Mouse (Mus musculus) ES-E14 (cell line): ENCODE measurements around the gene Ube2g2. TPM values are rescaled to one million over a fixed set of nuclear protein-coding genes. Genes with fewer than 3 reads are reported as not detected.
A peak's percentile ranks its signal among the peaks of the same experiment; 100 is the strongest.

Source experiments
- DNase-seq: peaks from one replicate; pipeline ENCODE4 v3.0.0-alpha.2; 2013; ENCODE audit warnings: low read depth, low spot score
- H3K27ac ChIP-seq: 2 replicates; pipeline ENCODE4 v1.5.1; 2012; ENCODE audit warnings: low read depth, mild to moderate bottlenecking, low read length, moderate library complexity, mixed read lengths; ENCODE audit not compliant: poor library complexity, insufficient read depth, severe bottlenecking
- H3K36me3 ChIP-seq: 2 replicates; pipeline ENCODE4 v1.6.1; 2012; ENCODE audit warnings: mild to moderate bottlenecking, low read length, moderate library complexity, mixed read lengths; ENCODE audit not compliant: control insufficient read depth, poor library complexity, insufficient read depth, severe bottlenecking
- H3K4me1 ChIP-seq, 2 experiments: fragments of 150-350 bp in 1 of 2; sonication (generic) in 1 of 2; 2 replicates each; pipeline ENCODE4 v1.6.1; 2012; ENCODE audit warnings: low read length in 2 of 2, mild to moderate bottlenecking in 1 of 2, mixed read lengths in 1 of 2; ENCODE audit not compliant: control insufficient read depth in 2 of 2, insufficient read depth in 2 of 2, poor library complexity in 1 of 2
- H3K4me3 ChIP-seq, 2 experiments: fragments of 150-350 bp in 1 of 2; sonication (generic) in 1 of 2; 2 replicates each; pipeline ENCODE4 v1.5.1; 2012; ENCODE audit warnings: low read length in 2 of 2, low read depth in 1 of 2, mild to moderate bottlenecking in 1 of 2, mixed read lengths in 1 of 2; ENCODE audit not compliant: insufficient read depth in 1 of 2, poor library complexity in 1 of 2, severe bottlenecking in 1 of 2
- H3K9ac ChIP-seq: 2 replicates; pipeline ENCODE4 v1.6.1; 2012; ENCODE audit warnings: low read depth, mild to moderate bottlenecking, low read length, mixed read lengths; ENCODE audit not compliant: poor library complexity, insufficient read depth, severe bottlenecking
- H3K9me3 ChIP-seq: fragments of 150-350 bp; sonication (generic); 2 replicates; pipeline ENCODE4 v1.6.1; 2012; ENCODE audit warnings: low read depth, mild to moderate bottlenecking, low read length; ENCODE audit not compliant: control insufficient read depth, insufficient read depth
- CHD2 ChIP-seq: IDR thresholded peaks from 2 replicates; pipeline ENCODE4 v1.6.1; 2014; ENCODE audit warnings: mild to moderate bottlenecking, low read depth, low read length, inconsistent platforms
- HCFC1 ChIP-seq: IDR thresholded peaks from 2 replicates; pipeline ENCODE4 v1.6.1; 2012; ENCODE audit warnings: low read length, inconsistent platforms, borderline replicate concordance; ENCODE audit not compliant: insufficient read depth
- MAFK ChIP-seq: IDR thresholded peaks from 2 replicates; pipeline ENCODE4 v1.6.1; 2014; ENCODE audit warnings: mild to moderate bottlenecking, low read depth, low read length, inconsistent platforms; ENCODE audit not compliant: insufficient read depth
- ZC3H11A ChIP-seq: IDR thresholded peaks from 2 replicates; pipeline ENCODE4 v1.6.1; 2012; ENCODE audit warnings: low read depth, mild to moderate bottlenecking, inconsistent platforms, low read length, borderline replicate concordance
- ZNF384 ChIP-seq: IDR thresholded peaks from 2 replicates; pipeline ENCODE4 v1.6.1; 2012; ENCODE audit warnings: low read depth, low read length, inconsistent platforms
- in situ Hi-C, 2 experiments: fragments of 600-800 bp; cut with MboI; formaldehyde crosslinking; loops; one replicate each; pipeline ENCODE4 v1.15.1; 2025; ENCODE audit warnings: low sequenced_read_pairs in 2 of 2, inconsistent platforms in 1 of 2; ENCODE audit not compliant: unreplicated experiment in 2 of 2
- total RNA-seq: library from RNA; depleted of rRNA; stranded (reverse); fragments of 300-350 nt; gene quantifications from 2 replicates; pipeline ENCODE4 v1.2.3, GENCODE M21; 2012

Ube2g2 gene
- total RNA-seq, 1 experiment = 32.7 TPM

GRCm38 (mm10) chr10:77591546-77591945, 30.5 kb upstream of the Ube2g2 start:
- no peak overlapping the region for H3K4me3 ChIP-seq
- no peak overlapping the region for H3K27ac ChIP-seq
- peaks cover 6 to 23% of the 10 kb centered on the region in 2 experiments; a peak in 3 of 4 replicates for H3K4me1 ChIP-seq
- no peak overlapping the region for H3K9ac ChIP-seq
- no peaks in the 10 kb centered on the region for H3K9me3 ChIP-seq
- in situ Hi-C loops = no loop called here
- TF ChIP-seq ZNF384 = no peak
- TF ChIP-seq HCFC1 = no peak
- TF ChIP-seq ZC3H11A = no peak
- no peak for TF ChIP-seq MAFK
- TF ChIP-seq CHD2 = no peak
- H3K36me3 ChIP-seq = peaks cover 34% of the 10 kb centered on the region
- no peak for DNase-seq

- in situ Hi-C loops = no loop called here
- Histone ChIP-seq H3K36me3 (peaks cover 42% of the 10 kb centered on the region), H3K4me3 (no peak overlapping the region), H3K27ac (no peak overlapping the region), H3K4me1 (peaks cover 2 to 20% of the 10 kb centered on the region in 2 experiments; a peak in 2 of 4 replicates), H3K9me3 (no peaks in the 10 kb centered on the region), H3K9ac (no peak overlapping the region)
- TF ChIP-seq ZC3H11A = no peak
- 0 out of 2 replicates have a peak, but pooled peaks have one; percentile 21 for TF ChIP-seq MAFK
- DNase-seq = no peak
Measured at GRCm38 (mm10) chr10:77596060-77596459, 26.0 kb upstream of the Ube2g2 start.

- in situ Hi-C loops = no loop called here
- peaks cover 16 to 45% of the 10 kb centered on the region in 2 experiments for H3K4me1 ChIP-seq
- peak; percentile 62 for DNase-seq
Measured at GRCm38 (mm10) chr10:77603021-77603420, 19.1 kb upstream of the Ube2g2 start.

GRCm38 (mm10) chr10:77604111-77604510, 18.0 kb upstream of the Ube2g2 start:
- Histone ChIP-seq H3K9ac (no peak overlapping the region), H3K9me3 (no peaks in the 10 kb centered on the region), H3K36me3 (peaks cover 2% of the 10 kb centered on the region; the same call in 1 of the 2 replicates), H3K27ac (0 out of 2 replicates have a peak overlapping the region, but pooled peaks have one; percentile 48), H3K4me1 (peaks cover 16 to 43% of the 10 kb centered on the region in 2 experiments), H3K4me3 (no peak overlapping the region)
- TF ChIP-seq ZNF384 (no peak), CHD2 (no peak), HCFC1 (no peak), MAFK (no peak), ZC3H11A (no peak)
- in situ Hi-C loops = no loop called here
- peak; percentile 62 for DNase-seq

More at GRCm38 (mm10) chr10:77603021-77603420, 19.1 kb upstream of the Ube2g2 start:
- H3K36me3 ChIP-seq = peaks cover 7% of the 10 kb centered on the region; the same call in 1 of the 2 replicates
- peak overlapping the region; percentile 85 for H3K27ac ChIP-seq
- TF ChIP-seq CHD2 (no peak), ZNF384 (no peak), MAFK (no peak), ZC3H11A (no peak), HCFC1 (no peak)
- no peak overlapping the region for H3K9ac ChIP-seq
- H3K9me3 ChIP-seq = no peaks in the 10 kb centered on the region
- peak overlapping the region in 1 of 2 experiments; percentile 10; a peak in 1 of 4 replicates for H3K4me3 ChIP-seq

GRCm38 (mm10) chr10:77604958-77605357, 17.1 kb upstream of the Ube2g2 start:
- Histone ChIP-seq H3K9ac (no peak overlapping the region), H3K27ac (no peak overlapping the region), H3K36me3 (peaks cover 6% of the 10 kb centered on the region; the same call in 1 of the 2 replicates), H3K4me1 (peaks cover 14 to 40% of the 10 kb centered on the region in 2 experiments), H3K4me3 (no peak overlapping the region), H3K9me3 (no peaks in the 10 kb centered on the region)
- in situ Hi-C loops = no loop called here
- TF ChIP-seq MAFK = no peak
- no peak for TF ChIP-seq CHD2
- no peak for TF ChIP-seq ZC3H11A
- no peak for TF ChIP-seq HCFC1
- TF ChIP-seq ZNF384 = no peak
- no peak for DNase-seq
